Mouse (Mus musculus) CH12.LX (cell line): ENCODE measurements around the gene Zswim8. TPM values are rescaled to one million over a fixed set of nuclear protein-coding genes. Genes with fewer than 3 reads are reported as not detected.

ENCODE experiments used
- DNase-seq: peaks from one replicate; pipeline ENCODE4 v3.0.0-alpha.2; 2013; ENCODE audit errors: extremely low read depth
- H3K27ac ChIP-seq: 2 replicates; pipeline ENCODE4 v1.5.1; 2012; ENCODE audit warnings: low read depth, mild to moderate bottlenecking, control low read depth, moderate library complexity; ENCODE audit not compliant: insufficient read depth
- H3K27me3 ChIP-seq: replicated peaks from 2 replicates; pipeline ENCODE3; 2012; ENCODE audit warnings: inconsistent platforms
- H3K36me3 ChIP-seq, 2 experiments: replicated peaks in 1 of 2; 2 replicates each; pipeline versions ENCODE3 to v1.6.1; 2012; ENCODE audit warnings: inconsistent platforms in 1 of 2, low read length in 1 of 2, mild to moderate bottlenecking in 1 of 2, mixed read lengths in 1 of 2, moderate library complexity in 1 of 2; ENCODE audit not compliant: control insufficient read depth in 1 of 2, insufficient read depth in 1 of 2
- H3K4me1 ChIP-seq, 2 experiments: 2 replicates each; pipeline ENCODE4 v1.6.1; 2012; ENCODE audit warnings: inconsistent platforms in 1 of 2, moderate library complexity in 1 of 2; ENCODE audit not compliant: insufficient read depth in 2 of 2, control insufficient read depth in 1 of 2
- H3K4me2 ChIP-seq: 2 replicates; pipeline ENCODE4 v1.6.1; 2012; ENCODE audit warnings: low read depth, mild to moderate bottlenecking, control low read depth; ENCODE audit not compliant: poor library complexity, insufficient read depth, severe bottlenecking
- H3K4me3 ChIP-seq, 3 experiments: fragments of 150-350 bp in 1 of 3; sonication (generic) in 1 of 3; replicated peaks in 1 of 3; 2 replicates each; pipeline versions ENCODE3 to v1.5.1; 2011 to 2012; ENCODE audit warnings: low read depth in 2 of 3, low read length in 2 of 3, mild to moderate bottlenecking in 2 of 3, moderate library complexity in 2 of 3, control low read depth in 1 of 3, improper control_type of control experiment in 1 of 3, inconsistent platforms in 1 of 3, mixed read lengths in 1 of 3; ENCODE audit not compliant: poor library complexity in 1 of 3
- H3K79me2 ChIP-seq: replicated peaks from 2 replicates; pipeline ENCODE4 v1.6.1; 2012; ENCODE audit warnings: mild to moderate bottlenecking, moderate library complexity; ENCODE audit not compliant: control insufficient read depth, poor library complexity, insufficient read depth, severe bottlenecking; ENCODE audit errors: extremely low read depth
- H3K9ac ChIP-seq: 2 replicates; pipeline ENCODE4 v1.6.1; 2012; ENCODE audit warnings: low read depth, mild to moderate bottlenecking, control low read depth, moderate library complexity; ENCODE audit not compliant: insufficient read depth
- H3K9me3 ChIP-seq: replicated peaks from 2 replicates; pipeline ENCODE3; 2012; ENCODE audit warnings: low read length, inconsistent platforms, mixed read lengths
- ELF1 ChIP-seq: IDR thresholded peaks from 2 replicates; pipeline ENCODE4 v1.6.1; 2014; ENCODE audit warnings: low read depth, mild to moderate bottlenecking, inconsistent platforms, low read length, improper control_type of control experiment
- EP300 ChIP-seq: IDR thresholded peaks from 2 replicates; pipeline ENCODE4 v1.6.1; 2011; ENCODE audit warnings: low read length, improper control_type of control experiment
- GABPA ChIP-seq: IDR thresholded peaks from 2 replicates; pipeline ENCODE4 v1.6.1; 2012; ENCODE audit warnings: low read depth, low read length, improper control_type of control experiment, inconsistent platforms; ENCODE audit not compliant: insufficient replicate concordance
- IRF4 ChIP-seq: IDR thresholded peaks from 2 replicates; pipeline ENCODE4 v1.6.1; 2014; ENCODE audit warnings: low read depth, mild to moderate bottlenecking, inconsistent platforms, low read length, improper control_type of control experiment
- JUND ChIP-seq: conservative IDR thresholded peaks from 2 replicates; pipeline ENCODE4 v1.6.1; 2011; ENCODE audit warnings: low read depth, low read length, improper control_type of control experiment
- MAFK ChIP-seq: IDR thresholded peaks from 2 replicates; pipeline ENCODE4 v1.6.1; 2011; ENCODE audit warnings: low read length, improper control_type of control experiment; ENCODE audit not compliant: insufficient replicate concordance
- MEF2A ChIP-seq: IDR thresholded peaks from 2 replicates; pipeline ENCODE4 v1.6.1; 2014; ENCODE audit warnings: low read depth, mild to moderate bottlenecking, inconsistent platforms, low read length, improper control_type of control experiment, borderline replicate concordance
- MXI1 ChIP-seq: IDR thresholded peaks from 2 replicates; pipeline ENCODE4 v1.6.1; 2011; ENCODE audit warnings: mild to moderate bottlenecking, low read depth, low read length, improper control_type of control experiment
- NELFE ChIP-seq: IDR thresholded peaks from 2 replicates; pipeline ENCODE4 v1.6.1; 2011; ENCODE audit warnings: low read depth, low read length, improper control_type of control experiment
- NRF1 ChIP-seq: IDR thresholded peaks from 2 replicates; pipeline ENCODE4 v1.6.1; 2014; ENCODE audit warnings: low read depth, mild to moderate bottlenecking, inconsistent platforms, low read length, improper control_type of control experiment, moderate library complexity
- PAX5 ChIP-seq: IDR thresholded peaks from 2 replicates; pipeline ENCODE4 v1.6.1; 2012; ENCODE audit warnings: low read length, inconsistent platforms, mixed read lengths
- RAD21 ChIP-seq: IDR thresholded peaks from 2 replicates; pipeline ENCODE4 v1.6.1; 2011; ENCODE audit warnings: low read depth, mild to moderate bottlenecking, low read length, improper control_type of control experiment, moderate library complexity
- SMC3 ChIP-seq: IDR thresholded peaks from 2 replicates; pipeline ENCODE4 v1.6.1; 2011; ENCODE audit warnings: low read depth, low read length, improper control_type of control experiment
- TBP ChIP-seq: conservative IDR thresholded peaks from 2 replicates; pipeline ENCODE4 v1.6.1; 2011; ENCODE audit warnings: low read depth, low read length, improper control_type of control experiment
- TCF12 ChIP-seq: IDR thresholded peaks from 2 replicates; pipeline ENCODE4 v1.6.1; 2014; ENCODE audit warnings: low read depth, mild to moderate bottlenecking, inconsistent platforms, low read length, improper control_type of control experiment
- UBTF ChIP-seq: IDR thresholded peaks from 2 replicates; pipeline ENCODE4 v1.6.1; 2012; ENCODE audit warnings: low read depth, mild to moderate bottlenecking, inconsistent platforms, low read length, improper control_type of control experiment, moderate library complexity
- USF1 ChIP-seq: IDR thresholded peaks from 2 replicates; pipeline ENCODE4 v1.6.1; 2014; ENCODE audit warnings: low read depth, mild to moderate bottlenecking, inconsistent platforms, low read length, improper control_type of control experiment
- ZMIZ1 ChIP-seq: IDR thresholded peaks from 2 replicates; pipeline ENCODE4 v1.6.1; 2012; ENCODE audit warnings: low read depth, mild to moderate bottlenecking, inconsistent platforms, low read length, improper control_type of control experiment
- ZNF384 ChIP-seq: IDR thresholded peaks from 2 replicates; pipeline ENCODE4 v1.6.1; 2012; ENCODE audit warnings: low read depth, low read length, improper control_type of control experiment, inconsistent platforms
- dilution Hi-C: fragments of 300-500 bp; cut with MboI; formaldehyde crosslinking; loops from 2 replicates; pipeline ENCODE4 v1.14.3; 2020; ENCODE audit warnings: low sequenced_read_pairs; ENCODE audit not compliant: extremely low pct_unique_long_range_greater_than_20kb, extremely low pct_ligation_motif_present
- in situ Hi-C: fragments of 300-500 bp; cut with MboI; formaldehyde crosslinking; loops from 3 replicates; pipeline ENCODE4 v1.14.3; 2019; ENCODE audit warnings: low sequenced_read_pairs, low pct_ligation_motif_present, low pct_unique_long_range_greater_than_20kb, mixed read lengths
- polyA plus RNA-seq: library from polyadenylated mRNA; unstranded; fragments of >175 nt; gene quantifications from 2 replicates; pipeline ENCODE4 v1.2.1, GENCODE M21; 2012; ENCODE audit warnings: low read depth; ENCODE audit not compliant: insufficient read length
- total RNA-seq, 2 experiments: library from RNA; depleted of rRNA; stranded (reverse); fragments of 300-350 nt in 1 of 2; fragments of >200 nt in 1 of 2; gene quantifications; 2 replicates each; pipeline ENCODE4 v1.2.3; 2012 to 2014

Zswim8 gene
- total and polyA plus RNA-seq, 3 experiments, result 9.5 to 39.6 (median 22.6) TPM

DNA sequence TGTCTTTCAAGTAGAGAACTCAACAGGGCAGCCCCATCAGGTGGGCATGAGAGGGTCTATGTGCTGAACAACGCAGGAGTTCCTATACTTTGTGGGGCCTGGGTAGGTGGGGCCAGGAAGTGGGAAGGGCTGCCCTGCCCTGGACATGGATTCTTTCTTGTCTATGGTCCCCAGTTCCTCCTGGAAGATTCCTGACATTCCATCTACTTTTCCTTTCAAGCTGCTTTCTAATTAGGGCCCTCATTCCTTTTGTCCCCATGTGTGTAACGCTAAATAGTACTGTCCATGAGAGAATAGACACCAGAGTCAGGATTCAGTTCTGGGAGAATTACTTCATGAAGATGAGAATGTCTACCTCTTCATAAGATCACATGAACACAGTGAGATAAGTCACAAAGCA is 43.8 kb upstream of the Zswim8 start:
- Histone ChIP-seq H3K27me3 (peaks cover 32% of the 10 kb centered on the region), H3K36me3 (no peaks in the 10 kb centered on the region), H3K4me1 (peaks cover 4 to 18% of the 10 kb centered on the region in 2 experiments; a peak in 3 of 4 replicates), H3K9me3 (no peaks in the 10 kb centered on the region), H3K4me2 (no peak overlapping the region)
- no peak for DNase-seq
- in situ Hi-C loops, result no loop called here
- TF ChIP-seq EP300 (no peak), NELFE (no peak), NRF1 (no peak), PAX5 (no peak), MAFK (no peak), USF1 (no peak), GABPA (no peak), IRF4 (no peak), JUND (no peak), ZMIZ1 (no peak), MXI1 (no peak), ELF1 (no peak), TCF12 (no peak), RAD21 (no peak), ZNF384 (no peak), UBTF (no peak), TBP (no peak)
- TF ChIP-seq, all 38 proteins: peak for 0
- Histone ChIP-seq H3K27ac (no peak overlapping the region), H3K9ac (no peak overlapping the region), H3K4me3 (no peak overlapping the region), H3K79me2 (no peaks in the 10 kb centered on the region)
- dilution Hi-C loops, result no loop called here

GRCm38 (mm10) chr14:20664436-20664835 is 42.9 kb upstream of the Zswim8 start:
- Histone ChIP-seq H3K79me2 (no peaks in the 10 kb centered on the region), H3K9me3 (no peaks in the 10 kb centered on the region), H3K36me3 (no peaks in the 10 kb centered on the region), H3K9ac (no peak overlapping the region), H3K4me1 (peaks cover 4 to 18% of the 10 kb centered on the region in 2 experiments; a peak in 3 of 4 replicates), H3K4me2 (no peak overlapping the region), H3K27ac (no peak overlapping the region), H3K4me3 (no peak overlapping the region), H3K27me3 (peaks cover 32% of the 10 kb centered on the region)
- in situ Hi-C loops (no loop called here), dilution Hi-C loops (no loop called here)
- no peak for DNase-seq
- TF ChIP-seq SMC3 (no peak), MEF2A (peak; percentile 23; the same call in 1 of the 2 replicates)
